Mouse (Mus musculus): ENCODE results near the gene Atg9a.
"Not testable (repeated sequence)": the region's sequence is repeated elsewhere in the genome, so short reads cannot be mapped to it uniquely, and the experiment has no call there.

Gene Atg9a

DNA sequence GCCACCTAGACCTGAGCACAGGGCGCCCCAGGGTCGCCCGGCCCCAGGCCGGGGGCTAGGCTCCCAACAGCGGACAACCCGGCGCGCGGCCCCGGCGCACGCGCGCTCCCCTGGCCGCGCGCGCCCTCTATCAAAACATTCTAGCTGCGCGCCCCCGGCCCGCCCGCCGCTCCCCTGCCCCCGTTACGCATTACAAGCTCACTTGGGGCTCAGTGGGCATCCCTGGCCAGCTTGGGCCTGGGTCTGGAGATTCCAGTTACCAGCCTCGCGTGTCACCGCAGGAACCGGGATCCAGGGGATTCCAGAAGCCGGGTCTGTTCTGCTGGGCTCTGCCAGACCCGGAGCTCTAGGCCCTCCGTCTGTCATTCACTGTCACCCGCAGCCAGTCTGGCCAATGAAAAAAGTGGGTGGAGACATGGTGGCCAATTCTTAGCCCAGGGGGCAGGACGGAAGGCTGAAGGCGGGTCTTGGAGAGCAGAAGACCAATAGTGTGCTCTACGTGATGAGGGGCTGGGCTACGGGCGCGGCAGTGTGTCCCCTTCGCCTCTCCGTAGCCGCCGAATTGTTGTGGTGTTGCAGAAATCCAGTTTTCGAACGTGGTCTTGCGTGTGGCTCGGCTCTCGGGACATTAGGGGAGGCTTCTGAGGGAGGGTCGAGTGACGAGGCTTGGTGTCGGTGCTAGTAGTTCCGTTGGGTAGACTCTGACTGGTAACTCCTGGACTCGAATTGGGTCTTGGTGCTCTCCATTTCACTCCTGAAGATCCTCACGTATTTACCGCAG, at the start of gene Atg9a, which contains the start of gene Ankzf1:
Gene Atg9a (minus strand): TSS at position 575 of the 781 bp plus-strand sequence.
Gene Ankzf1 (plus strand): TSS at position 530 of the 781 bp plus-strand sequence.
- DNase-seq, result peak; percentile 99

DNA sequence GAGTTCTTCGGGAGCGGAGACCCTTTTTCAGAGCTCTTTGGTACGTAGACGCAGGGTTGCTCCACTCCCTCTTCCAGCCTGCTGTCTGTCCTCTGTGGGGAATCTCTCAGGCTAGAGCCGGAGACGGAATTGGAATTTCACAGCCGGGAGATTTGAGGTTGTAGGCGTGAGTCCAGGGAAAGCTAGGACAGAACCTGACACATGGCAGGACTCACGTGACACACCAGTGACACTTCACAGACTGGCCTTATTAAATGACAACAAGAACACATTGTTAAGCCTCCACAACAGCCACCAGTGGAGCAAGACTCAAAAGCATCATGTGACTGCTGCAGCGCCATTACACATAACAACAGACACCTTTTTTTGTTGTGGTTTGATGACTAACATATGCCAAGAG, 47.6 kb upstream of the Atg9a start:
- DNase-seq, result no peak

DNA sequence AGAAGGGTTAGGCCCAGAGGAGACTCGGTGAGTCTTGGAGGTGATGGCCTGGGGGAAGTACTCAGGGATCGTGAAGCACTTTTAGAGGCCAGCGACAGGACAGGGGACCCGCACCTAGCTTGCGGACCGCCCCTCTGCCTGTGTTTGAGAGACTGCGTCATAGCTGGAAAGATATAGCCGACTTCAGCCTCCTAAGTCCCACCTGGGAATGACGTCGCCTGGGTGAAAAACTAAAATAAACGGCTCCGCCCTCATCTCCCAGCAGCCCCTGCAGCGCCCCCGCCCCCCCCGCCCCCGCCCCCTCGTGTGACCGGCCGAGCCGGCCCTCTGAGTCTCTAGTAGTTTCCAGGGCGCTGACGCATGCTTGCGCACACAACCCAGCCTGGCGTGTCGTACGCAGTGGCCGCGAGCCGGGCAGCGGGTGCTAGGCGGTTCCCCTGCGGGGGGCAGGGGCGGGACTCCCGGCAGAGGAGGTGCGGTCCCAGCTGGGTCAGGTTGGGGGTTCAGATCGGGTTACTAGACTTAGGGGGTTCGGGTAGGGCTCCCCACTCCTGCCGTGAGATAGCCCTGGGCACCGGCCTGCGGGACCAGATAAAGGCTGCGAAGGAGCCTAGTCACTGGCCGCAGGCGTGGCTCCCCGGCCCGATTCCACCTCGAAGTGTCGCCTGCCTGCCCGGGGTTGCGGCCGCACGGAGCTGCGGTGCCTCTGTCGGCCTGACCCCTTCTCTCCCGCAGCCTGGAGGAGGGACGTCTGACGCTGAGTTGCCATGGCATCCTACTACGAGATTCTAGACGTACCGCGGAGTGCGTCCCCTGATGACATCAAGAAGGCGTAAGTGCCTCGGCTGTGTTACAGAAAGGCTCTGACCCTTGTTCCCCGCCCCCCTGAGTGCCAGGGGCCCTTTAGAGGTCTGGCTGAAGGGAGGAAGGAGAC, 44.4 kb upstream of the Atg9a start, which contains the start of gene Dnajb2:
Gene Dnajb2 (plus strand): TSS at position 290 of the 934 bp plus-strand sequence.
- DNase-seq, result peak; percentile 92 to 95

GRCm38 (mm10) chr1:75234606-75235005, 42.6 kb upstream of the Atg9a start:
- peak; percentile 79 to 82 for DNase-seq

DNA sequence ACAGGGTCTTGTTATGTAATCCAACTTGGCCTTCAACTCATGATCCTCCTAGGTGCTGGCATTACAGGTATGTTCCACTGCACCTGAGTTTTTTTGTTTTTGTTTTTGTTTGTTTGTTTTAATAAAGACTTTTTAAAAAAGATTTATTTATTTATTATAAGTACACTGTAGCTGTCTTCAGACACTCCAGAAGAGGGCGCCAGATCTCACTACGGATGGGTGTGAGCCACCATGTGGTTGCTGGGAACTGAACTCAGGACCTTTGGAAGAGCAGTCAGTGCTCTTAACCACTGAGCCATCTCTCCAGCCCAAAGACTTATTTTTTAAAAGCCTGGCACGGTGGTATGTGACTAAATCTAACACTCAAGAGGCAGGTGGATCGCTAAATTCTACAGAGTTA, 40.5 kb upstream of the Atg9a start:
- DNase-seq, result not testable (repeated sequence)

- no peak for DNase-seq
Measured at GRCm38 (mm10) chr1:75231664-75232152, 39.7 kb upstream of the Atg9a start, which contains the start of gene A630095N17Rik. Gene A630095N17Rik (minus strand): TSS chr1:75232102.

- DNase-seq, result no peak
Measured at GRCm38 (mm10) chr1:75231224-75231623, 39.2 kb upstream of the Atg9a start.

- DNase-seq, result no peak
Measured at GRCm38 (mm10) chr1:75230335-75230994, 38.5 kb upstream of the Atg9a start.

GRCm38 (mm10) chr1:75229158-75229557, 37.2 kb upstream of the Atg9a start:
- no peak for DNase-seq

DNA sequence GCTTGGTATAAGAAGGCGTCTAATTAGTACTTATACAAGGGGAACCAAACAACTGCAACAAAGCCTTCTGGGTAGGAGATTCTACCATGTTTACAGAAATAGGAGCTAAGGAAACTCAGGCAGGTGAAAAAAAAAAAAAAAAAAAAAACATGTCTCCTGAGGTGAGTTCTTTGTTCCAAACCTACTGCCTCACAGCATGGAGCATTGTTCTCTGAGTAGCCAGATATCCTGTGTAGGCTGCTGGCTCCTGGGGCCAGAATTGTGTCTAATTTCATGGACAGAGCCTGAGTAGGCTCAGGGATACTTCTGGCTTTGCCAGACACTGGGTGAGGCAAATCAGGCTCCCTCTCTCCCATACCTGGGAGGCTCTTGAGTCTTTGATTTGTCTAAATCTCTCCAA, 35.7 kb upstream of the Atg9a start:
- DNase-seq, result no peak

DNA sequence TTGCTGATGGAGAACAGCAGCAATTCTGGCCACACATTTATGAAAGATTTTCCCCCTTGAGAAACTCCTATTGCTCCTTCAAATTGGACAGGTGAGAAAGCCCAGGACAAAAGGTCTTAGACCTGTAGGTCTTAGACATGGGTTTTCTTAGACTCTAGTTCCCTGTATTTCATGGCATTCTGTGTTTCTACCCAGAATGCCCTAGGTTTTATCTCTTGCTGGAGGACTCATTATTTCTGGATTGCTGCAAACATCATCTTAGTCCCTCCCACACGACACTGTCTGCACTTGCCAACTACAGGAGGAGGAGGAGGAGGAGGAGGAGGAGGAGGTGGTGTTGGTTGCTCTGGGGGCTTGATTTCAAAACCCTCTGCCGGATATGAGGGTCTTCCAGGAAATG, 34.1 kb upstream of the Atg9a start:
- no peak for DNase-seq

GRCm38 (mm10) chr1:75225473-75225872, 33.5 kb upstream of the Atg9a start:
- DNase-seq, result no peak

GRCm38 (mm10) chr1:75223532-75223931, 31.5 kb upstream of the Atg9a start:
- DNase-seq, result no peak

DNA sequence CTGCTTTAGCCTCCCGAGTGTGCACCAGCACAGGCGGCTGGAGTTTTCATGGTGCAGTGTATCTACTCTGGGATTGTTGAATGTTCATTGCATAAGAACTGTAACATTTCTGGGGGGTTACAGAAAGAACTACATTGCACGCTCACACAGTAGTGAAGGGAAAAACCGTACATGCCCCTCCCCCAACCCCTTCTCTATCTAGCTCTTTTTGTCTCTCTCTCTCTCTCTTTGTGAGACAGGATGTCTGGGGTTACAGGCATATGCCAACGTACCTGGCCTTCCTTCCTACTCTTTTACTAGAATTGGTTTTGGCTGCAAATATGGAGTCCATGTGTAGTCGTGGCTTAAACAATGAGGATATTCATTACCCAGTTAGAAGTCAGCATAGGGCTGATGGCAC, 30.9 kb upstream of the Atg9a start:
- DNase-seq, result no peak

- DNase-seq, result no peak
Measured at GRCm38 (mm10) chr1:75221538-75221937, 29.5 kb upstream of the Atg9a start.

- peak; percentile 18 to 46 for DNase-seq
Measured at GRCm38 (mm10) chr1:75219531-75219930, 27.5 kb upstream of the Atg9a start, which contains the start of gene Tuba4a. Gene Tuba4a (minus strand): TSS chr1:75219865.

GRCm38 (mm10) chr1:75219078-75219477, 27.1 kb upstream of the Atg9a start:
- DNase-seq, result peak; percentile 94 to 96

DNA sequence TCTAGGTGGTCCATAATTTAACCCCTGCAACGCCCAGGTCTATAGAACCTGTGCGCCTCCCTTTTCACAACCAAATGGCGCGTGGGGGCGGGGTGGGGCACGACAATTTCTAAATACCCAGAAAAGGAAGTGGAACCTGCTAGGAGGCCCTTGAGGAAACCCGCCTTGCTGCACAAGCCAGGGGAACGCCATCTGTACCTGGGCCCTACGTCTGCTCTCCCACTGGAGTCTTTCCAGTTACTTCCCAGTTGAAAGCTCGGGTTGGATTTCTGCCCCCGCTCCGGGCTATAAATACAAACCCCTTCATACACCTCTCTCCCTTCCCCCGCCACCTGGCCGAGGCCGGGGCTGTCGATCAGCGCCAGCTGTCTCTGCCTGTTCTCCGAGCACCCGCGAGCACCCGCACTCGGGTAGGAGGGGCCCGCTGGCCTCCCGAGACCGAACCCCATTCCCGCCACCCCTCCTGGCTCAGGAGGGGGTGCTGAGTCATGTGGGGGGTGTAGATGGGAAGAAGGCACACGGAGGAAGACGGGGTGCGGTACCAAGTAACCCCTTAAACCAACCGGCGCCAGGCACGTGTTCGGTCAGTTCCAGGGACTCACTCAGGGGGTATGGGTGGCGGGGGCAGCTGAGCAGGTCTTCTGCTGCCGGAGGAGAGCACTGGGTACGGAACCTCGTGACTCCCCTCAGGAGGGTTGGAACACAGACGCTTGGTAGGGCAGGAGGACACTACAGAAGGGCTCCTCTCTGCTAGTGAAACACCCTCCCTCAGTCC, 26.4 kb upstream of the Atg9a start:
- DNase-seq, result peak; percentile 65 to 69

DNA sequence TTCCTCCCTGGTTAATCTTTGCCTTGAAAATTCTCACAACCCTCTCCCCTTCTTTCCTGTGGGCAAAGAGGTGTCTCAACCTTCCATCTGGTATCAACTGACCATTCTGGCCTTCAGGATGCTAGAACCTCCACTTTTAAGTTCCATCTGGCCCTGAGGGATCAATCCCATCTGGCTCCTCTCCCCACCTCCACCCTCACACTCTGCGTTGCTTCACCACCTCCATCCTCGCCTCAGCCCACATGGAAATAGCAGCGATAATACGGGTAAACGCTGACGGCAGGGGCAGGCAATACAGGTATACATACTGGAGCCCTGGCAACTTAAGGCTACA, 25.9 kb upstream of the Atg9a start:
- no peak for DNase-seq

- DNase-seq, result no peak
Measured at GRCm38 (mm10) chr1:75216797-75217585, 25.0 kb upstream of the Atg9a start.

- no peak for DNase-seq
Measured at GRCm38 (mm10) chr1:75215785-75216184, 23.8 kb upstream of the Atg9a start.

Data from lung, adult 18-20 months (tissue).